Mouse (Mus musculus) lung, postnatal 0 days (tissue): Measurements from ENCODE around the gene Nudcd2. TPM values are rescaled to one million over a fixed set of nuclear protein-coding genes. Genes with fewer than 3 reads are reported as not detected.

Source experiments
- ATAC-seq: fragments of 200-750 bp; cut with Nextera tagmentation; 2 replicates; pipeline ENCODE4 v1.8.0; 2017; ENCODE audit warnings: moderate library complexity
- DNase-seq: peaks from one replicate; pipeline ENCODE4 v3.0.0-alpha.2; 2016; ENCODE audit warnings: low spot score
- H3K27ac ChIP-seq: fragments of 300-500 bp; sonication (generic); 2 replicates; pipeline ENCODE4 v1.5.1; 2014; ENCODE audit warnings: antibody characterized with exemption, mild to moderate bottlenecking, low read length, mixed read lengths
- H3K27me3 ChIP-seq: fragments of 300-500 bp; sonication (generic); replicated peaks from 2 replicates; pipeline ENCODE4 v1.6.1; 2014; ENCODE audit warnings: low read length, mixed read lengths; ENCODE audit not compliant: insufficient read depth
- H3K36me3 ChIP-seq: fragments of 300-500 bp; sonication (generic); 2 replicates; pipeline ENCODE4 v1.6.1; 2014; ENCODE audit warnings: low read length, mixed read lengths; ENCODE audit not compliant: insufficient read depth
- H3K4me1 ChIP-seq: fragments of 300-500 bp; sonication (generic); 2 replicates; pipeline ENCODE4 v1.6.1; 2014; ENCODE audit warnings: antibody characterized with exemption, low read depth, low read length, mixed read lengths; ENCODE audit not compliant: insufficient read depth
- H3K4me2 ChIP-seq: fragments of 300-500 bp; sonication (generic); replicated peaks from 2 replicates; pipeline ENCODE4 v1.6.1; 2014; ENCODE audit warnings: low read depth, mild to moderate bottlenecking, low read length, moderate library complexity, mixed read lengths
- H3K4me3 ChIP-seq: fragments of 300-500 bp; sonication (generic); 2 replicates; pipeline ENCODE4 v1.5.1; 2014; ENCODE audit warnings: low read depth, low read length
- H3K9ac ChIP-seq: fragments of 300-500 bp; sonication (generic); replicated peaks from 2 replicates; pipeline ENCODE4 v1.6.1; 2014; ENCODE audit warnings: low read depth, mild to moderate bottlenecking
- H3K9me3 ChIP-seq: fragments of 300-500 bp; sonication (generic); 2 replicates; pipeline ENCODE4 v1.6.1; 2016; ENCODE audit warnings: low read length, mixed read lengths
- CTCF ChIP-seq: IDR thresholded peaks from 2 replicates; pipeline ENCODE4 v1.5.1; 2016; ENCODE audit warnings: antibody characterized with exemption, mild to moderate bottlenecking
- EP300 ChIP-seq: IDR thresholded peaks from 2 replicates; pipeline ENCODE4 v1.6.1; 2016; ENCODE audit warnings: antibody characterized with exemption, mild to moderate bottlenecking, control low read depth
- WGBS: fragments of 180-500 bp; shearing (Covaris S2); extraction: QIAGEN DNeasy Blood & Tissue Kit; methylation state at CpG from one replicate; pipeline ENCODE4 v1.1.7; 2014; 5-methylcytosine and 5-hydroxymethylcytosine counted together
- polyA plus RNA-seq: library from polyadenylated mRNA; unstranded; fragments of >200 nt; fragmentation: Nextera tagmentation; extraction: Ambion mirVana; gene quantifications from 2 replicates; pipeline ENCODE4 v1.2.1, GENCODE M21; 2015

Gene Nudcd2
- polyA plus RNA-seq, 1 experiment from 2014 or later = 55.2 TPM

- no peak overlapping the region for H3K4me2 ChIP-seq
- H3K36me3 ChIP-seq = peaks cover 10% of the 10 kb centered on the region; the same call in 1 of the 2 replicates
- no peak for TF ChIP-seq CTCF
- TF ChIP-seq EP300 = no peak
- no peak overlapping the region for H3K9ac ChIP-seq
- H3K4me1 ChIP-seq = no peaks in the 10 kb centered on the region
- 55% methylated on average over 2 of the region's 2 CpGs for WGBS
- no peaks in the 10 kb centered on the region for H3K9me3 ChIP-seq
- H3K4me3 ChIP-seq = no peak overlapping the region
- no peaks in the 10 kb centered on the region for H3K27me3 ChIP-seq
- DNase-seq = no peak
- ATAC-seq = no peak
- H3K27ac ChIP-seq = no peak overlapping the region
Measured at GRCm38 (mm10) chr11:40747716-40748115, 14.2 kb downstream of the Nudcd2 start.

GRCm38 (mm10) chr11:40753836-40754235 is 20.4 kb downstream of the Nudcd2 start:
- ATAC-seq = no peak
- no peak for DNase-seq
- Histone ChIP-seq H3K4me3 (no peak overlapping the region), H3K9me3 (no peaks in the 10 kb centered on the region), H3K36me3 (peaks cover 10% of the 10 kb centered on the region; the same call in 1 of the 2 replicates), H3K9ac (no peak overlapping the region), H3K27me3 (no peaks in the 10 kb centered on the region), H3K4me1 (no peaks in the 10 kb centered on the region), H3K4me2 (0 out of 2 replicates have a peak overlapping the region, but pooled peaks have one; percentile 91), H3K27ac (no peak overlapping the region)
- 62% methylated on average over 6 of the region's 6 CpGs for WGBS
- no peak for TF ChIP-seq CTCF

- Histone ChIP-seq H3K4me3 (peak overlapping the region; percentile 84), H3K27ac (peak overlapping the region; percentile 80), H3K36me3 (peaks cover 10% of the 10 kb centered on the region; the same call in 1 of the 2 replicates), H3K4me2 (peak overlapping the region; percentile 91), H3K9me3 (no peaks in the 10 kb centered on the region), H3K9ac (peak overlapping the region; percentile 76), H3K27me3 (no peaks in the 10 kb centered on the region), H3K4me1 (no peaks in the 10 kb centered on the region)
- peak; percentile 32 for DNase-seq
- peak; percentile 62; the same call in 1 of the 2 replicates for ATAC-seq
- TF ChIP-seq EP300 = no peak
- no peak for TF ChIP-seq CTCF
- 2% methylated on average over 19 of the region's 19 CpGs for WGBS
Measured at GRCm38 (mm10) chr11:40754664-40755107, 21.2 kb downstream of the Nudcd2 start.

- no peak for TF ChIP-seq EP300
- TF ChIP-seq CTCF = no peak
- WGBS = 0% methylated on average over 25 of the region's 25 CpGs
- peaks cover 9% of the 10 kb centered on the region; the same call in 1 of the 2 replicates for H3K36me3 ChIP-seq
Measured at GRCm38 (mm10) chr11:40755109-40755627, 21.7 kb downstream of the Nudcd2 start, which contains the start of gene Ccng1. Gene Ccng1, minus strand, starts transcription at chr11:40755311.

GRCm38 (mm10) chr11:40755968-40756367 is 22.5 kb downstream of the Nudcd2 start:
- no peak overlapping the region for H3K9ac ChIP-seq
- no peak for ATAC-seq
- DNase-seq = no peak
- no peak overlapping the region for H3K4me3 ChIP-seq
- peak overlapping the region; percentile 91; the same call in 1 of the 2 replicates for H3K4me2 ChIP-seq
- TF ChIP-seq CTCF = no peak
- TF ChIP-seq EP300 = no peak
- H3K27ac ChIP-seq = no peak overlapping the region
- H3K27me3 ChIP-seq = no peaks in the 10 kb centered on the region
- H3K9me3 ChIP-seq = no peaks in the 10 kb centered on the region
- WGBS = 94% methylated on average over 8 of the region's 8 CpGs
- H3K4me1 ChIP-seq = no peaks in the 10 kb centered on the region
- H3K36me3 ChIP-seq = 0 out of 2 replicates have a peak, but pooled peaks cover 2% of the 10 kb centered on the region

More at GRCm38 (mm10) chr11:40755109-40755627, 21.7 kb downstream of the Nudcd2 start, which contains the start of gene Ccng1:
- peak within 1 kb of the TSS; percentile 76 for H3K9ac ChIP-seq
- peak; percentile 100 for ATAC-seq
- peak within 1 kb of the TSS; percentile 80 for H3K27ac ChIP-seq
- H3K27me3 ChIP-seq = no peaks in the 10 kb centered on the region
- peak within 1 kb of the TSS; percentile 84 for H3K4me3 ChIP-seq
- H3K9me3 ChIP-seq = no peaks in the 10 kb centered on the region
- DNase-seq = peak; percentile 99
- H3K4me2 ChIP-seq = peak within 1 kb of the TSS; percentile 91
- H3K4me1 ChIP-seq = no peaks in the 10 kb centered on the region

GRCm38 (mm10) chr11:40759896-40760295 is 26.4 kb downstream of the Nudcd2 start:
- Histone ChIP-seq H3K27me3 (no peaks in the 10 kb centered on the region), H3K4me3 (no peak overlapping the region), H3K36me3 (no peaks in the 10 kb centered on the region), H3K27ac (no peak overlapping the region), H3K9ac (no peak overlapping the region), H3K9me3 (no peaks in the 10 kb centered on the region), H3K4me2 (no peak overlapping the region), H3K4me1 (no peaks in the 10 kb centered on the region)
- DNase-seq = peak; percentile 26
- 74% methylated on average over 8 of the region's 8 CpGs for WGBS
- TF ChIP-seq CTCF = no peak
- no peak for TF ChIP-seq EP300
- no peak for ATAC-seq
